Mouse (Mus musculus): ENCODE measurements around the gene Cacna2d1. TPM values are rescaled to one million over a fixed set of nuclear protein-coding genes. Genes with fewer than 3 reads are reported as not detected.

Gene Cacna2d1
- total RNA-seq, 2 experiments from 2014 or later, result 135 to 138 TPM

- intact Hi-C loops (cut with DNase I), result loop anchor here (10.0 kb wide), 1 partner anchor 302 kb away; the partner anchor contains the start of gene Cacna2d1
- DNase-seq, result peak; percentile 41
Measured at GRCm38 (mm10) chr5:16236608-16237007, 302.1 kb downstream of the Cacna2d1 start.

GRCm38 (mm10) chr5:16237972-16238371 is 303.5 kb downstream of the Cacna2d1 start:
- intact Hi-C loops (cut with DNase I), result loop anchor here (10.0 kb wide), 1 partner anchor 303 kb away; the partner anchor contains the start of gene Cacna2d1
- DNase-seq, result peak; percentile 92

- no peak for DNase-seq
- intact Hi-C loops (cut with DNase I), result no loop called here
Measured at GRCm38 (mm10) chr5:16240255-16240654, 305.8 kb downstream of the Cacna2d1 start.

GRCm38 (mm10) chr5:16243599-16243998 is 309.1 kb downstream of the Cacna2d1 start:
- intact Hi-C loops (cut with DNase I), result no loop called here
- DNase-seq, result no peak

- intact Hi-C loops (cut with DNase I), result no loop called here
- DNase-seq, result no peak
Measured at GRCm38 (mm10) chr5:16252738-16253513, 318.4 kb downstream of the Cacna2d1 start.

- DNase-seq, result no peak
- intact Hi-C loops (cut with DNase I), result no loop called here
Measured at GRCm38 (mm10) chr5:16253768-16254167, 319.3 kb downstream of the Cacna2d1 start.

- intact Hi-C loops (cut with DNase I), result no loop called here
- DNase-seq, result peak; percentile 61
Measured at GRCm38 (mm10) chr5:16265385-16265784, 330.9 kb downstream of the Cacna2d1 start.

- DNase-seq, result no peak
- intact Hi-C loops (cut with DNase I), result no loop called here
Measured at GRCm38 (mm10) chr5:16277058-16277457, 342.6 kb downstream of the Cacna2d1 start.

GRCm38 (mm10) chr5:16281229-16281628 is 346.7 kb downstream of the Cacna2d1 start:
- no peak for DNase-seq
- intact Hi-C loops (cut with DNase I), result no loop called here

- intact Hi-C loops (cut with DNase I), result loop anchor here (5.0 kb wide), 2 partner anchors 356 to 456 kb away; no protein-coding TSS in a partner anchor
- peak; percentile 15 for DNase-seq
Measured at GRCm38 (mm10) chr5:16293223-16293622, 358.7 kb downstream of the Cacna2d1 start.

GRCm38 (mm10) chr5:16293825-16294224 is 359.3 kb downstream of the Cacna2d1 start:
- intact Hi-C loops (cut with DNase I), result loop anchor here (5.0 kb wide), 2 partner anchors 357 to 457 kb away; no protein-coding TSS in a partner anchor
- DNase-seq, result no peak

- intact Hi-C loops (cut with DNase I), result loop anchor here (5.0 kb wide), 2 partner anchors 357 to 457 kb away; no protein-coding TSS in a partner anchor
- DNase-seq, result no peak
Measured at GRCm38 (mm10) chr5:16294708-16295107, 360.2 kb downstream of the Cacna2d1 start.

- no peak for DNase-seq
- intact Hi-C loops (cut with DNase I), result no loop called here
Measured at GRCm38 (mm10) chr5:16297170-16297771, 362.8 kb downstream of the Cacna2d1 start.

- intact Hi-C loops (cut with DNase I), result no loop called here
Measured at GRCm38 (mm10) chr5:16299631-16300030, 365.1 kb downstream of the Cacna2d1 start.

GRCm38 (mm10) chr5:16309168-16310006 is 374.9 kb downstream of the Cacna2d1 start:
- DNase-seq, result peak; percentile 62
- intact Hi-C loops (cut with DNase I), result loop anchor here (2.0 kb wide), 1 partner anchor 559 kb away; no protein-coding TSS in a partner anchor

More at GRCm38 (mm10) chr5:16299631-16300030, 365.1 kb downstream of the Cacna2d1 start:
- no peak for DNase-seq

GRCm38 (mm10) chr5:16314242-16314641 is 379.8 kb downstream of the Cacna2d1 start:
- DNase-seq, result no peak
- intact Hi-C loops (cut with DNase I), result no loop called here

- no peak for DNase-seq
- intact Hi-C loops (cut with DNase I), result no loop called here
Measured at GRCm38 (mm10) chr5:16315983-16316390, 381.5 kb downstream of the Cacna2d1 start.

GRCm38 (mm10) chr5:16317680-16318242 is 383.3 kb downstream of the Cacna2d1 start:
- intact Hi-C loops (cut with DNase I), result no loop called here
- no peak for DNase-seq

GRCm38 (mm10) chr5:16326610-16327009 is 392.1 kb downstream of the Cacna2d1 start:
- intact Hi-C loops (cut with DNase I), result no loop called here
- DNase-seq, result no peak

- no peak for DNase-seq
- intact Hi-C loops (cut with DNase I), result no loop called here
Measured at GRCm38 (mm10) chr5:16345393-16345792, 410.9 kb downstream of the Cacna2d1 start.
